Mouse (Mus musculus) G1E (cell line): ENCODE results near the gene Fgf8.

Experiments
- GATA1 ChIP-seq: IDR thresholded peaks from 2 replicates; pipeline ENCODE4 v1.6.1; 2012; ENCODE audit warnings: borderline replicate concordance, low read length, inconsistent platforms, mixed read lengths
- GATA2 ChIP-seq: IDR thresholded peaks from 2 replicates; pipeline ENCODE4 v1.6.1; 2012; ENCODE audit warnings: low read depth, low read length, inconsistent platforms, borderline replicate concordance

GRCm38 (mm10) chr19:45771501-45771900 lies 28.8 kb upstream of the Fgf8 start:
- TF ChIP-seq GATA1 (no peak), GATA2 (no peak)
